10 mouse cellular contexts compared by ENCODE assay signal in the genomic region with DNA sequence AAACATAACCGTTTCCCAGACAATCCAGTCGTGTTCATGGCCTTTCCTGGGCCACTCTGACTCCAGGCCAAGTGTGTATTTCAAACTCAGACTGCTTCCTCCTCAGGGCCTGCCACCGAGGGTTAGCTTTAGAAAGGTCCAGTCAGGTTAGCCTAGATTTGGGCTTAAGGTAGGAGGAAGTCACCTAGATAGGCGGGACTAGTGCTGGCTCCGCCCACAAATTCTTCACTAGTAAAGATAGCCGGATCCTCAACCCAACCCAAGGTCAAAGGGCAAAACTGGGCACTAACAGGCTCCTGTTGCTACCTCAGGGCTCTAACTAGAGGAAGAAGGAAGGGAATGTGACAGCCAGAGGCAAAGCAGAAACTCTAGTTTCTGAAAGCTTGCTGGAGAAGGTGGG. TPM values are rescaled to one million over a fixed set of nuclear protein-coding genes. Genes with fewer than 3 reads are reported as not detected.
DNase-seq lines count a peak whose midpoint lies in the region; ATAC-seq and TF ChIP-seq lines count a peak whose summit lies in the region.
"Had no signal": no experiment of that assay in that cellular context is flagged by ENCODE, and none has a peak within 500 bp of the region (broad histone marks: within the 10 kb centered on the region; RNA-seq: fewer than 3 reads in every experiment).

No protein-coding gene starts in this region.

- WGBS in kidney, postnatal 0 days = 32% methylated on average over 6 of the region's 6 CpGs
- 24% methylated on average over 6 of the region's 6 CpGs for WGBS in lung, postnatal 0 days

- H3K9ac ChIP-seq in kidney, postnatal 0 days (ENCODE audit: low read depth, low read length) = no peak overlapping the region
- no peak overlapping the region for H3K9ac ChIP-seq in lung, postnatal 0 days (replicated peaks; ENCODE audit: low read depth)

- peaks cover 5% of the 10 kb centered on the region; the same call in 1 of the 2 replicates for H3K4me1 ChIP-seq in kidney, postnatal 0 days (replicated peaks; ENCODE audit: insufficient read depth, low read length)
- H3K4me1 ChIP-seq in lung, postnatal 0 days (ENCODE audit: insufficient read depth, low read depth, low read length) = 0 out of 2 replicates have a peak, but pooled peaks cover 21% of the 10 kb centered on the region

- no peaks in the 10 kb centered on the region for H3K9me3 ChIP-seq in kidney, postnatal 0 days (replicated peaks; ENCODE audit: low read length)
- no peaks in the 10 kb centered on the region for H3K9me3 ChIP-seq in lung, postnatal 0 days (ENCODE audit: low read length)

- H3K36me3 ChIP-seq in kidney, postnatal 0 days (ENCODE audit: insufficient read depth, low read length) = no peaks in the 10 kb centered on the region
- H3K36me3 ChIP-seq in lung, postnatal 0 days (ENCODE audit: insufficient read depth, low read length) = no peaks in the 10 kb centered on the region

- intact Hi-C loops in left cerebral cortex, adult 2 months (cut with DNase I) = loop anchor here (5.0 kb wide), 2 partner anchors 56 to 89 kb away; partner anchors contain the start of gene Gipc3

- TF ChIP-seq CTCF in kidney, postnatal 0 days (IDR thresholded peaks at IDR 0.05; ENCODE audit: low read depth) = no peak
- no peak for TF ChIP-seq CTCF in lung, postnatal 0 days (IDR thresholded peaks at IDR 0.05)
- TF ChIP-seq CTCF in left cerebral cortex, adult 2 months (IDR thresholded peaks at IDR 0.05) = no peak

- ATAC-seq in kidney, postnatal 0 days (replicated peaks; ENCODE audit: low FRiP score, low read depth) = no peak
- no peak for ATAC-seq in lung, postnatal 0 days
- no peak for ATAC-seq in megakaryocyte-erythroid progenitor cell, adult 5-6 weeks (replicated peaks; ENCODE audit: low FRiP score, low TSS enrichment, poor library complexity, severe bottlenecking)

- H3K27ac ChIP-seq in kidney, postnatal 0 days = 0 out of 2 replicates have a peak overlapping the region, but pooled peaks have one; percentile 63
- H3K27ac ChIP-seq in lung, postnatal 0 days (ENCODE audit: low read length) = peak overlapping the region; percentile 77
- H3K27ac ChIP-seq in left cerebral cortex, adult 2 months = no peak overlapping the region
- H3K27ac ChIP-seq: heart, adult 2 months; hindbrain, postnatal 0 days had no signal

- 0 out of 2 replicates have a peak, but pooled peaks cover 2% of the 10 kb centered on the region for H3K27me3 ChIP-seq in kidney, postnatal 0 days (ENCODE audit: insufficient read depth, low read length)
- peaks cover 16% of the 10 kb centered on the region; the same call in 1 of the 2 replicates for H3K27me3 ChIP-seq in lung, postnatal 0 days (replicated peaks; ENCODE audit: insufficient read depth, low read length)

- TF ChIP-seq EP300 in lung, postnatal 0 days (IDR thresholded peaks at IDR 0.05) = no peak

- peak overlapping the region; percentile 73; the same call in 1 of the 2 replicates for H3K4me2 ChIP-seq in kidney, postnatal 0 days (ENCODE audit: low read length)
- H3K4me2 ChIP-seq in lung, postnatal 0 days (replicated peaks; ENCODE audit: low read depth, low read length) = no peak overlapping the region; the same call in 1 of the 2 replicates

- DNase-seq in B cell, adult 2 months = peak; percentile 58 to 64
- DNase-seq in ES-CJ7 (ENCODE audit: low read depth, low spot score) = peak; percentile 56
- no peak for DNase-seq in kidney, postnatal 0 days (ENCODE audit: low spot score)
- peak; percentile 57 for DNase-seq in lung, postnatal 0 days (ENCODE audit: low spot score)
- DNase-seq in c-Kit-positive CD71-positive TER-119-positive erythroid progenitor cells, embryonic 14.5 days (ENCODE audit: low spot score) = no peak
- DNase-seq in left cerebral cortex, adult 2 months (ENCODE audit: extremely low spot score in 1 of 2, low spot score in 2 of 2) = no peak
- DNase-seq in right cerebral cortex, adult 2 months (ENCODE audit: low spot score in 2 of 2) = no peak
- DNase-seq: heart, adult 2 months had no signal

- H3K4me3 ChIP-seq in kidney, postnatal 0 days (replicated peaks; ENCODE audit: low read depth, low read length) = no peak overlapping the region
- H3K4me3 ChIP-seq in lung, postnatal 0 days (ENCODE audit: low read depth, low read length) = no peak overlapping the region
- H3K4me3 ChIP-seq in left cerebral cortex, adult 2 months = no peak overlapping the region

RNA-seq across cellular contexts. Expression of gene Tjp3, which starts 4.8 kb away (rescaled TPM):
- 19.0 and 19.1 TPM in 2 replicates for polyA plus RNA-seq in kidney, postnatal 0 days (2015; fragmentation: Nextera tagmentation; extraction: Ambion mirVana)
- 24.1 and 30.8 TPM in 2 replicates for polyA plus RNA-seq in lung, postnatal 0 days (2015; fragmentation: Nextera tagmentation; extraction: Ambion mirVana)
- total RNA-seq in megakaryocyte-erythroid progenitor cell, adult 5-6 weeks (2014; fragmentation: Nextera tagmentation) = 0.81 and 7.3 TPM in 2 replicates
- 1.3 and 2.5 TPM in 2 replicates for total RNA-seq in megakaryocyte-erythroid progenitor cell, adult 5-6 weeks (2017)
- under 1 TPM; 0.26 to 0.45 TPM for total RNA-seq in left cerebral cortex, adult 2 months (2021)
- total RNA-seq: heart, adult 2 months had no signal

RNA-seq across cellular contexts. Expression of gene Pip5k1c, which starts 6.2 kb away (rescaled TPM):
- 37.8 and 39.3 TPM in 2 replicates for polyA plus RNA-seq in kidney, postnatal 0 days (2015; fragmentation: Nextera tagmentation; extraction: Ambion mirVana)
- 31.2 and 32.4 TPM in 2 replicates for polyA plus RNA-seq in lung, postnatal 0 days (2015; fragmentation: Nextera tagmentation; extraction: Ambion mirVana)
- total RNA-seq in megakaryocyte-erythroid progenitor cell, adult 5-6 weeks (2014; fragmentation: Nextera tagmentation) = 40.4 and 51.0 TPM in 2 replicates
- 17.3 and 26.2 TPM in 2 replicates for total RNA-seq in megakaryocyte-erythroid progenitor cell, adult 5-6 weeks (2017)
- 100 to 1,000 TPM; 431 TPM for total RNA-seq in left cerebral cortex, adult 2 months (2021)

RNA-seq across cellular contexts. Expression of gene Apba3, which starts 19.8 kb away (rescaled TPM):
- polyA plus RNA-seq in kidney, postnatal 0 days (2015; fragmentation: Nextera tagmentation; extraction: Ambion mirVana) = 55.7 and 60.5 TPM in 2 replicates
- polyA plus RNA-seq in lung, postnatal 0 days (2015; fragmentation: Nextera tagmentation; extraction: Ambion mirVana) = 47.9 and 49.4 TPM in 2 replicates
- total RNA-seq in megakaryocyte-erythroid progenitor cell, adult 5-6 weeks (2014; fragmentation: Nextera tagmentation) = 28.9 and 32.6 TPM in 2 replicates
- total RNA-seq in megakaryocyte-erythroid progenitor cell, adult 5-6 weeks (2017) = 2.6 and 16.7 TPM in 2 replicates
- 10 to 100 TPM; 35.8 to 38.6 TPM for total RNA-seq in left cerebral cortex, adult 2 months (2021)

RNA-seq across cellular contexts. Expression of gene Mrpl54, which starts 19.9 kb away (rescaled TPM):
- 259 and 283 TPM in 2 replicates for polyA plus RNA-seq in kidney, postnatal 0 days (2015; fragmentation: Nextera tagmentation; extraction: Ambion mirVana)
- polyA plus RNA-seq in lung, postnatal 0 days (2015; fragmentation: Nextera tagmentation; extraction: Ambion mirVana) = 132 and 162 TPM in 2 replicates
- total RNA-seq in megakaryocyte-erythroid progenitor cell, adult 5-6 weeks (2014; fragmentation: Nextera tagmentation) = 130 and 158 TPM in 2 replicates
- total RNA-seq in megakaryocyte-erythroid progenitor cell, adult 5-6 weeks (2017) = 157 and 212 TPM in 2 replicates
- 10 to 100 TPM; 41.3 to 42.8 TPM for total RNA-seq in left cerebral cortex, adult 2 months (2021)

RNA-seq across cellular contexts. Expression of gene Matk, which starts 33.9 kb away (rescaled TPM):
- polyA plus RNA-seq in kidney, postnatal 0 days (2015; fragmentation: Nextera tagmentation; extraction: Ambion mirVana) = 3.9 and 5.5 TPM in 2 replicates
- 1.5 and 1.6 TPM in 2 replicates for polyA plus RNA-seq in lung, postnatal 0 days (2015; fragmentation: Nextera tagmentation; extraction: Ambion mirVana)
- total RNA-seq in megakaryocyte-erythroid progenitor cell, adult 5-6 weeks (2014; fragmentation: Nextera tagmentation) = 2.9 and 9.8 TPM in 2 replicates
- 5.5 and 5.6 TPM in 2 replicates for total RNA-seq in megakaryocyte-erythroid progenitor cell, adult 5-6 weeks (2017)
- 100 to 1,000 TPM; 212 to 221 TPM for total RNA-seq in left cerebral cortex, adult 2 months (2021)

Comparison
In these comparisons a context has a peak if more than half of its experiments do, and no peak if none do; other contexts are left out.
1. DNase-seq: peak in B cell, adult 2 months (2 of 2), ES-CJ7 (single experiment) and lung, postnatal 0 days (single experiment); none in kidney, postnatal 0 days (single experiment), c-Kit-positive CD71-positive TER-119-positive erythroid progenitor cells, embryonic 14.5 days (single experiment), left cerebral cortex, adult 2 months (0 of 2) and right cerebral cortex, adult 2 months (0 of 2).
2. RNA of gene Pip5k1c, which starts 6.2 kb away (total RNA-seq): 431 TPM in left cerebral cortex, adult 2 months; 17.3 to 51.0 TPM in megakaryocyte-erythroid progenitor cell, adult 5-6 weeks; every median in the first group is over 4 times any median in the second.